Mouse (Mus musculus): ENCODE measurements around the gene Arhgef19. TPM values are rescaled to one million over a fixed set of nuclear protein-coding genes. Genes with fewer than 3 reads are reported as not detected.
A peak's percentile ranks its signal among the peaks of the same experiment; 100 is the strongest.

Gene Arhgef19
- total RNA-seq, 2 experiments from 2014 or later: 9.2 to 10.5 TPM

DNA sequence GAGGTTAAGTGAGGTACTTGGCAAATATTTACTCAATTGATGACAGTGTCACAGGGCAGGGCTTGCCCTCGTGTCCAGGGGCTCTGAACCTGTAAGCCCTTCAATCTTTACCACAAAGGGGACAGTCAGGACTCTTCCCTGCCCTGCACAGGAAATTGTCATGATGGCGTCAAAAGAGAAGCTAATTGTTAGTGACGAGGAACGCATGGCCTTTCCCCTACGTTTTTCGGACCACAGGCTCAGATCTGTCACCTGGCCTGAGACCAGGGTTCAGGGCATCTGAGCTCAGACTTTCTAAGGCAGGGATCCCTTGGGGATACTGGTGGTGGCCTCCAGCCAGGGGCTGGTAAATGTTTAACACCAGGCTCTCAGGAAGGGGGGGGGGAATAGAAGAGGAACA is 41.9 kb downstream of the Arhgef19 start:
- intact Hi-C loops (cut with DNase I): no loop called here
- no peak for DNase-seq (ENCODE audit: low spot score in 2 of 2)

DNA sequence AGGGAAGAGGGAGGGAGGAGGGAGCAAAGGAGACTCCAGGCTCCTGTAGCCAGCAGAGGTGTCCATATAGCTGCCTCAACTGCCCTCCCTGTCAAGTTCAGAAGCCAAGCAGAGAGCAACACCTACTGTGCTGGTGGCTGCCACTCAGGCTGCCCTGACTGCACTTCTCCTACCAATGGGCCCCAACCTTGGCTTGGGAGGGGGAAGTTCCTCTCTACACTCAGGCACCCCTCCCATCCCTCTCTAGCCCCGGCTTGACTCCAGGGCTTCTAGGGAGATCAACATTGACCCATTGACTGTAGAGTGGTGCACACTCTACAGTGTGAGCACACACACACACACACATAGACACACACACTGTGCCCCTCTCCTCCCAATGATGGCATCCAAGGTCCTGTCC is 42.3 kb downstream of the Arhgef19 start:
- intact Hi-C loops (cut with DNase I): no loop called here
- DNase-seq (ENCODE audit: low spot score in 2 of 2): no peak

DNA sequence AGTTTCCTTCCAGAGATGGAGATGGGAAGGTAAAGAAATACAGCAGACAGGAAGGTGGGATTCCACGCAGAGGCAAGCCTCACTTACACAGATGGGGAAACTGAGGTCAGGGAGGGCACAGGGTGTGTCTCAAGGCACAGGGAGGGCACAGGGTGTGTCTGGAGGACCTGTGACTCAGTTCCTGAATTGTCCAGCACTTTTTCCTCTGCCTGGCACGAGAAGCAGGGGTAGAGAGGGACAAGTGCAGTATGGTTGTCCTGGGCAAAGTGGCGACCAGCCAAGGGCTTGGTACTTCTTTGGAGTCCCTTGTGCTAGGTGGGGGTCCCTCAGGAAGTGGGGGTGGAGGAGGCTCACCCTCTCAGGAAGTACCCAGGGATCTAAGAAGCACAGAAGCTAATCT is 42.8 kb downstream of the Arhgef19 start:
- intact Hi-C loops (cut with DNase I): no loop called here
- no peak for DNase-seq (ENCODE audit: low spot score in 2 of 2)

DNA sequence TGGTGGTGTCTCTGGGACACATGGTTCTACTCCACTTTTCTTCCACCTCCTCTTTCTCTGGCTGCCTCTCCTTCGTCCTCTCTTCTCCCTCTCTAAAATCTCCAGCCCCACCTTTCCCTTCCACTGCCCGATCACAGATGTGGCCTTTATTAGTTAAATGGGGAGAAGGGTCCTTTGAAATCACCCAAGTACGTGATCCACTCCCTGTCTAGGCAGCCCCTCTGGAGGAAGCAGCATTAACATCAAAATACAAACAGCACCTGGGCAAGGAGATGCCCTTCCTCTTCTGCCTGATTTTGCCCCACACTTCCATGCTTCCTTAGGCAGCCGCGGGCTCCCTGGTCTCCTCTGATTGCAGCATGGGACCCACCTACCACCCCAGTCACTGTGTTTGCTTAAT is 43.3 kb downstream of the Arhgef19 start:
- intact Hi-C loops (cut with DNase I): no loop called here
- no peak for DNase-seq (ENCODE audit: low spot score in 2 of 2)

DNA sequence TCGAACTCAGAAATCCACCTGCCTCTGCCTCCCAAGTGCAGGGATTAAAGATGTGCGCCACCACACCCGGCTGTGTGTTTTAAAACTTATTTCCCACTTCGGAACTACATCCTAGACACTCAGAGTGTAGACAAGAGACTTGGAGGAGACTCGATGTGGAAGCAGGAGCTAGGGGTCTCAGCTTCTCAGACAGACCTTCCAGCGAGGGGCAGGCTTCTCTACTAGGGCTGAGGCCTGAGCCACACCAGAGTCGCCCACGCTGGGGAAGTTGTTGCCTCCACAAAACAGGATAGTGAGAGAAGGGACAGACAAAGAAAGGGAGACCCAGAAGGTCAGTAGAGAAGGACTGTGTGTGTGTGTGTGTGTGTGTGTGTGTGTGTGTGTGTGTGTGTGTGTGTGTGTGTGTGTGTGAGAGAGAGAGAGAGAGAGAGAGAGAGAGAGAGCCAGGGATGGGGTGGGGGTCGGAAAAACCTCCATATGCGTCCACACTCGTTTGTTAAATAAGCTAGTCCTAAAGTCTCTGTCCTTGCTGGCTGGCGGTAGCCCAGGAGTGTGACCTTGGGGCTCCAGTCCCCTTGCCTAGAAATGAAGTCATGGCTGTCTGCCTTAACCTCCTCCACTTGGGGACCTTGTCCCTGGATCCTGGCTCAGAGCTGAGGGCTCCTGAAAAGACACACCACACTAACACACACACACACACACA is 44.0 kb downstream of the Arhgef19 start:
- intact Hi-C loops (cut with DNase I): no loop called here

DNA sequence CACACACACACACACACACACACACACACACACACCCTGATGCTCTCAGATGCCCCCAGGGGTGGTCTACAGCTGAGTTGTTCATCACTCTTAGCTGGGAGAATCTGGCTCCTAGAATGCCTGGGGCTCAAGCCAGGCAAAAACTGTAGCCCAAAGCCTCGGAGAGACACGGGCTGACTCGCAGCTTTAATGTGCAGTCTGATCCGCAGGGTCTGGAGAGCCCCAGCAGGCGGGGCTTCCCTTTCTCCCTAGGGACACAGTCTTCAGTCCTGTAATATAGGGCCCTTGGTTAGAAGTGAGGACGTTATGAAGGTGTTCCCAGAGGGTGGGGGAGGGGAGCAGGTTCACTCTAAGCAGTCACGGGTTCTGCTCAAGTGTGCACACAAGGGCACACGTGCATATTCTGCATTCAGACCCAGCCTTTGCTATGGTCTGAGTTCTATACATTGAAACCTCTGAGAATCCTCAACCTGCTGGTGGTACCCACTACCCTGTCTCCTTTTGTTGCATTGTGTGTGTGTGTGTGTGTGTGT is 44.6 kb downstream of the Arhgef19 start:
- intact Hi-C loops (cut with DNase I): no loop called here
- DNase-seq (ENCODE audit: low spot score in 2 of 2): no peak

More for the DNA sequence above, 44.0 kb downstream of the Arhgef19 start:
- DNase-seq (ENCODE audit: low spot score in 2 of 2): no peak

DNA sequence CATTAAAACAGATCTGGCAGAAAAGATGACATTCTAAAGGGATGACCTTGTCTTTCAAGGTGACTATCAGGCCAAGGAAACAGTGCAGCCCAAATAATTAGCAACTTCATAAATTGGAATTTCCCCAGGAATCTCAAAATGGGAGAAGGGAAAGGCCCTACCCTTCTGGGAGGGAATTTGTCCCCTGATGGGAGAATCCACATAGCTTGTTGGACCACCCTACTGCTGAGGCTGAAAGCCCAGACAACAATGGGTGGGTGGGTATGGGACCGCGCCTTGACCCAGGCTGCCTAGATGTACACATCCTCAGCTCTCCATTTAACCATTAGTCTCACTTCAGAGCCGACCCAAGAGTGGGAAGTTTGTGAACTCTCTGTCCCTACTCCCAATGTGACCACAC is 45.2 kb downstream of the Arhgef19 start:
- intact Hi-C loops (cut with DNase I): no loop called here
- DNase-seq (ENCODE audit: low spot score in 2 of 2): no peak

DNA sequence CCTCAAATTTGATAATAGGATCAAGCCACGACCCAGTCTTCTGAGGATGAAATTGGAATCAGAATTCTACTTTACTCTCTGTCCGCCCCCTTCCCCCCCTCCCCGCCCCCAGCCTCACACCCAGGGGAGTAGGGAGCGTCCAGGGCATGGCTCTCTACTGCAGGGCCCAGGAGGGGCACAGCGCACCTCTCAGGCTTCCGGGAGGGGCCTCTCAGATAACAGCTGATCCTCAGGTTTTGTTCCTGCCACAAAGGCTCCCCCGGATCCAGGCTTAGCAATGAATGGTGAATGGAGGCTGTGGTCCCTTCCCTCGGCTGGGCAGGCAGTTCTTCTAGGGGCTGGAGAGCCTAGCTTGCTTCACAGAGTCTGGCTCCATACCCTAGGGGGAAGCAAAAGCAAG is 45.8 kb downstream of the Arhgef19 start:
- intact Hi-C loops (cut with DNase I): no loop called here
- DNase-seq (ENCODE audit: low spot score in 2 of 2): no peak

DNA sequence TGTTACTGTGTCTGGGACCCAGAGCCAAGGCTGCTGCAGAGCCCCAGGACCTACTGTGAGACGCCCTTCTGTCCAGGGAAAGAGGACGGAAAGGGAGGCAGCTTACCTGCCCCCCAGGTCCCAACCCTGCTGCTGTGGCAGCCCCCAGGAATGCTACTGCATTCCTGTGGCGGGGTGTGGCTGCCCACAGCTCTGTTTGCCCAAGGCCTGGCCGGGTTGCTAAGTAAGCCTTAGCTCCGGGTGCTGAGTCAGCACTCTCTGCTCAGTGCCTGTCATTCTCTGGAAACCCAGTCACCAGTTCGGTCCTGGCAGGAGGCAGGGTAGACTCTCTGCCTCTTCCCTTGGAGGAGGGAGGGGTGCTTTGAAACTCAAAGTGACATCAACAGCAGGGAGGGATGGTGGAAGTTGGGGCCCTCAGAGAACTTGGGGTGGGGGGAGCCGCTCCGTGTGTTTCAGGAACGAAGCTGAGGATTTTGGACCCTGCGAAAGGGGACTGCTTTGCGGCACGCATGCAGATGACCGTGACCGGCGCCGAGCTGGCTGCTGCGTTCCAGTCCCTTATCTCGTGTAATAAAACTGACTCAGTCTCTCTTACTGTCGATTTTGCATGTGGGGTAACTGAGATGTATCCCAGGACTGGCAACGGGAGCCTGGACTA is 47.7 kb downstream of the Arhgef19 start:
- intact Hi-C loops (cut with DNase I): no loop called here

DNA sequence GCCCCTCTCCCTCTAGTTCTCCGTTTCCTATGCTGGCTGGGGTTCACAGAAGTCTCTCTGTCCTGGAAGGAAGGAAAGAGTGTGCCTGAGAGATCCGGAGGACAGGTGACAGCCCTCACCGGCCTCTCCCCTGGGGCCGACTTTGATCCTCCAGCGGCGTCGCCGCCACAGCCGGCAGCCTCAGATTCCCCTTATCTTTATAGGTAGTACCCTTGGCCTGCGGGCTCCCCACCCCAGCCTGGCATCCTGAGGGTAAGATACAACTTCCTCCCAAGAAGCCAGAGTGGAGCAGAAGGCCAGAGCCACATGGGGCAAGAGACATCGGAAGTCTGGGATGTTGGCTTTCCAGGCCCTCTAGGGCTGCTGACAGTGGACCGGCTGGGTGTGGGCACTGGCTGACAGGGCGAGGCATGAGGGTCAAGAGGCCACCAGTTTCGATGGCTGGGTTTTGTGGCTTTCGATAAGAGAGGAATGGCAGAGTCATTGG is 48.3 kb downstream of the Arhgef19 start:
- no peak for DNase-seq (ENCODE audit: low spot score in 2 of 2)
- intact Hi-C loops (cut with DNase I): no loop called here

More for the DNA sequence above, 47.7 kb downstream of the Arhgef19 start:
- DNase-seq (ENCODE audit: low spot score in 2 of 2): no peak

DNA sequence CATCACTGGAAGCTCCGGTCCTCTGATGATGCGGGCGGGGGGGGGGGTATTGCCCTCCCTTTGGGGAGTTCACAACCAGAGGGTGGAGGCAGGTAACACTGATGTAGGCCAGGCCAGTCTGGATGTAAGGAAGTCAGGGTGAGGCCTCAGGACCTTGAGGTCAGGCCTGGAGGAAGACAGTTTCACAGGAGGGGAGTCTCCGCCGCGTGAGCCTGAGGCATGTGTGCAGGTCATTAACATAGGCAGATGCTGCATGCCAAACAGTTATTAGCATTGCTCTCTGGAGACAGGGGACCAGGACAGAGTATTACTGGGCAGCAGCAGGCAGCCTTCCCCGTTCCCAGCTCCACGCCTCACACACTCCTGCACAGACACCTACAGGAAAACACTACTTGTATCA is 48.9 kb downstream of the Arhgef19 start:
- intact Hi-C loops (cut with DNase I): no loop called here
- DNase-seq (ENCODE audit: low spot score in 2 of 2): no peak

DNA sequence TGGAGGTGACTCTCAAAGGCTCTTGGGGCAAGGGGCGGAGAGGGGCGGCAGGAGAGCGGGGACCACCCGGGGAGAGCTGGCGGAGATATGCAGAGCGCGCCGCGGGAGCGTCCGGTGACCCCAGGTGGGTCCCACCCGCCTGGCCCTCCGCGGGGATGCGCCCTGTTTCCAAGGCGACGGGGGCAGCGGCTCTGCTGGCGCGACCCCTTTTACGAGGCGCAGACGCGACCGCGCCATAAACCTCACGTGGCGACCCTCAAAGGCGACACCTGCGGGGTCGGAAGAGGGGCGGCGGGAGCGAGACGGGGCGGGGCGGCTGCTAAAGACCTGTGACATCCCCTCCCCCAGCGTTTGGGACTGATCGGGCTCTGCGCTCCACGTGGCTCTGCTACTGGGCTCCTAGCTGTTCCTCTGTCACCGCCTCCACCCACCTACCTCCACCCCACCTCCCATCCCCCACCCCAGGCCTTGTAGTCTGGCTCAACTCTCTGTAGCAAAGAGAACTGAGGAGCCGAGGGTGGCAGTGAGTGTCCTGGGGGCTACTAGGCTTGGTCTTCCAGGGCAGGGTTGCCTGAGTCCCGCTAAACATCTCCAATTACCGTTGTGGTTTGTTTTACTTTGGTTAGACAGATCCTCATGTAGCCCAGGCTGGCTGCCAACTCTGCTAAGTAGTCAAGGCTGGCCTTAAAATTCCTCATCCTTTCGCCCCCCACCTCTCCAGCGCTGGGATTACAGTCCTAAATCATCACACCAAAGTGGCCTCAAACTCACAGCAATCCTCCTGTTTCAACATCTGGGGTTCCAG is 52.5 kb downstream of the Arhgef19 start:
- intact Hi-C loops (cut with DNase I): no loop called here

DNA sequence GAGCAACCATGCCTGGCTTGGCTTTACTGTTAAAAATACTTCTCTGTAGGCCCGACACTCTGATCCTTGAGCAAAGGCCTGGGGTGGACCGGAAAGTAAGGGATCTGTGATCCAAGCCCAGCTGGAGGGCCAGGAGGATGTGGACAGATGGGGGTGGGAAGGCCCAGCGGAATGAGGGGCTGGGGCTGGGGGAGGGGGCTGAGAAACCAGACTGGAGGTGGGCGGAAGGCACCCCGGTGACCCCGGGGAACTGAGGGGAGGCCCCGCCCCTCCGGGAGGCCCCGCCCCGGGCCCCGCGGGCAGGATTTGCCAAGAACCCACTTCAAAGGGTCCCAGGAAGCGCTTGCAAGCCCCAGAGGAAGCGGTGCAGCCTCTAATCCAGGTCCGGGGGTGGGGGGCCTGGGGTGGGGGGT is 56.5 kb downstream of the Arhgef19 start:
- no peak for DNase-seq (ENCODE audit: low spot score in 2 of 2)
- intact Hi-C loops (cut with DNase I): no loop called here

More for the DNA sequence above, 52.5 kb downstream of the Arhgef19 start:
- DNase-seq (ENCODE audit: low spot score in 2 of 2): no peak

DNA sequence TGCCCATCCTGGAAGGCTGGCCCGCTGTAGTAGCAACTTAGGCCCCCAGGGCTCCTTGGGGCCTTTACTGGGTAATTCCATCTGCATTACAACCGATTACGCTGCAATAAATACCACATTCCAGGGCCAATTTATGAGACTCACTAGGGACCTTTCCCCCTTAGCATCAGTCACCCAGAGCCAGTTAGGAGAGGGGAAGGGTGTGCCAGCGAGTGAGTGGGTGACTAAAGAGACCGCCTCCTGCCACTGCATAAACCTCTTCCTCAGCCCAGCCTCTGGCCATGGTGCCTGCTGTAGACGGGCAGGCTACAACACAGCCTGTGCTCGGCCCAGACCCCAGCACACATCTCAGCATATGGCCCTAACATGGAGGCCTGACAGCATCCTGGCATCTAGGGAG is 58.6 kb downstream of the Arhgef19 start:
- intact Hi-C loops (cut with DNase I): no loop called here
- no peak for DNase-seq (ENCODE audit: low spot score in 2 of 2)

DNA sequence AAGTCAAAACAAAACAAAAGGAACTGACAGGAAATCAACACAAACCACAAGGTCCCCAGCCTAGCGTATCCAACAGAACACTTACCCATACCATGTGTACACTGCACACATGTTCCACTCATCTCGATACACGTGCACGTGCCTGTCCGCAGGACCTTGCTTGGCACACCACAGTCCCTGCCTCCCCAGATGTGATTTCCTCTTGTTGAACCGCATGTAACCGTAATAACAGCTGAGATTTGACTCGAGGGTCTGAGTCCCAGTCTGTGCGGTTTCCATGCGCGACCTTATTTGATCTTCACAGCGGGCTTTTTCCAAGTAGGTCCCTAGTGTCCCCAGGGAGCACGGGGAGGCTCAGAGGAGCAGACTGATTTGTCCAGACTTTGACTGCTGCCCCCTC is 60.1 kb downstream of the Arhgef19 start:
- intact Hi-C loops (cut with DNase I): no loop called here
- no peak for DNase-seq (ENCODE audit: low spot score in 2 of 2)

DNA sequence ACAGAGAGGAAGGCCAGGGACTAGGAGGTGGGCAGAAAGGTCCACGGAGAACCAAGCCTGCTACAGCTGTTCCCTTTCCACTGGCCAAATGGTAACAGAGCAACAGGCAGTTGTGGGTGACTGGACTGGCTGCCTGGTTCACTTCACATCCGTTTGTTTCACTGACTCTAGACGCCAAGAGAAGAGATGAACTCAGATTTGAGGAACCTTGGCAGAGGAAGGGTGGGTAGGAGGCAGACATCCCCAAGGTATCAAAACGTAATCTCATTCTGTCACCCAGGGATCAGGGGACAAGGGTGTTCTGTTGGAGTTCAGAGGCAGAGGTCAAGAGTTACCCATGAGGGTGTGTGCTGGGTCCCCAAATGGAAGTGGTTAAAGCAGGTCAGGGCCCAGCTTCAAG is 60.9 kb downstream of the Arhgef19 start:
- DNase-seq (ENCODE audit: low spot score in 2 of 2): no peak
- intact Hi-C loops (cut with DNase I): no loop called here

DNA sequence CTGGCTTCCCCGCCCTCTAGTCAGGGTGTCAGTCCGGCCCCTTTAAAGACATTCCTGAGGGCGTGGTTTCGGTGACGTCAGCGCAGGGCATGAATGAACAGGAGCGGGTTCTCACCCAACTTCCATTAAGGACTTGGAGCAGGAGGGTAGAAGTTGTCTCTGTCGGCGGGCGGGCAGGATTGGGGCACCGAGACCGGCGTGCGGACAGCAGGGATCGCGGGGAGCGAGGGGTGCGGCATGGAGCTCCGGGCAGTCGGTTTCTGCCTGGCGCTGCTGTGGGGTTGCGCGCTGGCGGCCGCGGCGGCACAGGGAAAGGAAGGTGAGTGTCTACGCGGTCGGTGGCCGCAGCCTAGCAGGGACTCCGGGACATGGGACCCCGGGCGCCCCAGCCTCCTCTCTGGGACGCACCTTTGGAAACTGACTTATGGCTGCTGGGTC is 61.8 kb downstream of the Arhgef19 start, which contains the start of gene Epha2:
Epha2 (plus strand) TSS at position 125 of the 438 bp plus-strand sequence.
- intact Hi-C loops (cut with DNase I): no loop called here
- DNase-seq (ENCODE audit: low spot score in 2 of 2): peak; percentile 34 to 76

DNA sequence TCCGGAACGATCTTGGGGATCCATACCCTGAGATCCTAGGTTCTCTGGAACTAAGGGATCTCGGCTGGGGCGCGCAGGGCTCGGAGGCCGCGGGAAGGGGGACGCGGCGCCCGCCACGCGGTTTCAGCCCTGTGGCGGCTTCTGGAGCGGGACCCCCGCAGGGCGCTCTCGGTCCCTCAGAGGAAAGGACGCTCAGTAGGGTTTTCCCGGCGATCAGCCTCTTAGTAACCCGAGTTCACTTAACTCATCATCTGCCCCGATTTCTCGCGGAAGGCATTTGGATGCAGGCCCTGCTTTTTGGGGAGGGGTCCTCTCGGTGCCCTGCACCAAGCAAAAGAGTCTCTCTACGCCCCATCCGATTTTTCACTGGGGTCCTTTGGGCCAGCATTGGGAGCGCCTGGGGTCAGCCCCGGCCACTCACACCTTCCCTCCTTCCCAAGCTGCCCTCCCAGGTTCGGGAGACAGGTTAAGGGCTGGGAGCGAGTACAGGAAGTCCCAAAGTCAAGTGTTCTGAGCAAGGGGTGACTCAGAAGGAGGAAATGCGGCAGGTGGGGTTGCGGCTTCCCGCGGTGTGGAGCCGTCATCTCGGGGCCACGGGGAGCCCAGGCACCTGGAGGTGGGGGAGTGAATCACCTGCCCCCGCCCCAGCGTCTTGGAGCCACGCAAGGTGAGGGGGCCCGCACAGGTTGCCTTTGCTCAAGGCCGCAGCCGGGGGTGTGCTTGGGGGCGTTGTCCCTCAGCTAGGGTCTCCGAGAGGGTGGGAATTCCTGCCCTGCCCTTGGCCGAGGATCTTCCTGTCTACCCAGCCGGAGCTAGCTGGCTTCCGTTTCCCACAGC is 62.5 kb downstream of the Arhgef19 start:
- no peak for DNase-seq (ENCODE audit: low spot score in 2 of 2)
- intact Hi-C loops (cut with DNase I): no loop called here
